Mouse (Mus musculus) CD4-positive helper T cell, adult 2 months (primary cell): ENCODE results near the gene Emg1.

Source experiments
- DNase-seq: peaks from one replicate; pipeline ENCODE4 v3.0.0-alpha.2; 2012; ENCODE audit warnings: low read depth, missing footprints, low spot score

Gene Emg1

DNA sequence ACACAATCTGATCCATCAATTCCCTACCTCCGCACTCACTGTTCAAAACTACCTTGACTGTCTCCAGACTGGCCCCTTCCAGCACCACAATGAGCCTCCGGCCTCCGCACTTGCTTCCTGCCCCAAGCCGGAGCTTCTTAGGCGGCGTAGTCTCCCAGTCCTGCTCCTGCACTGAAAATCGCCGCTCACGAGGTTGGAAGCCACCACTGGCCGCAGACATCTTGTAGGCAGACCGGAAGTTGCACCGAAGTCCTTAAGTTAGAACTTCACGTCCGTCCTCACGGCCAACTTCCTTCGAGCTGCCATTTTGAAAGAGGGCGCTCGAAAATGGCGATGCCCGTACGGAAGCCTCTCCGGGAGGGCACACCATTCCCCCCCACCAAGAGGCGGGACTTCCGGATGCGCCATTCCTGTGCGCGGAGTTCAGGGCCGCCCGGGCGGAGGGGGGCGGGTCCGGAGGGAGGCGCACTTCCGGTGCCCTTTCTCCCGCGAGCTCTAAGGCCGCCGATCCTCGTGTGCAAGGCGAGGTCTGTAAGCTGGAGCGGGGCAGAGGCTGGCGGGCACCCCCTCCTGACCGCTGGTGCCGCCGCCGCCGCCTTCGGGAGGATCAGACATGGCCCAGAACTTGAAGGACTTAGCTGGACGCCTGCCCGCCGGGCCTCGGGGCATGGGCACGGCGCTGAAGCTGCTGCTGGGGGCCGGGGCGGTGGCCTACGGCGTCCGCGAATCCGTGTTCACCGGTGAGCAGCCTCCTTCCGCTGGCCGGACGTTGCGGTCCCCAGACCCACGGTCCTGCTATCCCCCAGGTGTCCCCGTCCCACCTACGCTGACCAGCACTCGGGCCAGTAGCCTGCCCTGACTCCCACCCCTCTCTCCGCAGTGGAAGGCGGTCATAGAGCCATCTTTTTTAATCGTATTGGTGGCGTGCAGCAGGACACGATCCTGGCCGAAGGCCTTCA is at the start of gene Emg1, which contains the start of gene Phb2:
Gene Emg1, minus strand, starts transcription at position 355 of the 959 bp plus-strand sequence.
Gene Phb2, plus strand, starts transcription at position 513 of the 959 bp plus-strand sequence.
- peak; percentile 98 for DNase-seq

DNA sequence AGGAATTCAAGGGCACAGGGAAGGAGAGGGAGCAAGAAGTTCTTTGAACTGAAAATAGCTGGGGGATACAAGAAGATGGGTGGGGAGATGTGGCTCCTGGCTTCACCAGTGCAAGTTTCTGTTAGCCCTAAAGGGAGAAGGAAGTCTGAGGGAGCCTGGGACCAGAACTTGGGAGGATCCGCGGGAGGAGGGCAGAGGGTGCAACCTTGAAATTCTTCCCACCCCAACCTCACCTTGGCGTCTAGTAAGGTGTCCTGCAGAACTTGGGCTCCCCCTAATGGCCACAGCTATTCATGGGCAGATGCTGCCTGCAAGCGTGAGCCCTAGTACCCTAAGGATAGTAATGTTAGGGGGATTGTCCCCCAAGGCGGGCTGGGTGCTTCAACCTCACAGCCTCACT is 47.3 kb upstream of the Emg1 start:
- peak; percentile 88 for DNase-seq

GRCm38 (mm10) chr6:124758849-124759232 is 46.9 kb upstream of the Emg1 start:
- no peak for DNase-seq

DNA sequence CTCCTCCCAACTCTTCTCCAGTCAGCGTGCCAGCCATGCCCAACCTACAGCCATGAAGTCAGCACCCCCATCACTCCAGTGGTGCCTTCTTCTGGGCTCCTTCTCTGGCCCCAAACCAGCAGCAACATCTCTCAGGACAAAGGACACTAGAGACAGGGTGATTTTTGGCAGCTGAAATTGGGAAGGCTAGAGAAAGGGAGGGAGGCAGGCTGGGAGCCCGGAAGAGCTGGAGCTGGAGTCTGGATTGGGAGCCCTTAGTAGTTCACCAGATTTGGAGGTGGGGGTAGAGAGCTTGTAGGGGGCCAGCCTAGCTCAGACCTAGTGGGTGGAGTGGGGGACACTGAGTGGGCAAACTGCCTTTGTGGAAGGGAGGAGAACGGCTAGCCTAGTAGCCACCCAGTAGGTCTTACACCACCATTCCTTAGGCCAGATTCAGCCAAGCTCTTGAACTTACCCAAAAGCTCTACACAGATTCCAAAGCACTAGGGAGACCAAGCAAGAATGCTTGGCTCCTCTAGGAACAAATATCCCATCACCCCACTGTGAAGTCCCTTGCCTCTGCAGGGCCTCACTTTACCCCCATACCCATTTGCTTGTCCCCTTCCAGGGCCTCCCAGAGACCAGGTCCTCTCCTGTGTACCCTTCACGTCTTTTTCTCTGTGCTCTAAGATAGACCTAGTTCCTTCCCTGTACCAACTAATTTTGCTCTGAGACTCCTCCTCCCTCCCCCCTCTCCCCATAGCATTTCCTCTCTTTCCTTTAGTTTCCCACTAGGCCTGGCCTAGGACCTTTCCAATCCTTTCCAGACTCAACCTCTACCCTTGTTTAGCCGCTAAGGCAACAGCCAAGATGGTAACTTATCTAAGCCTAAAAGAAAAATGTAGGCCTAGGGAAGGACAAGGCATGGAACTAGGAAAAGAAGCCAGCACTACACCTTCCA is 46.2 kb upstream of the Emg1 start:
- no peak for DNase-seq

- no peak for DNase-seq
Measured at GRCm38 (mm10) chr6:124757351-124757880, 45.4 kb upstream of the Emg1 start.

DNA sequence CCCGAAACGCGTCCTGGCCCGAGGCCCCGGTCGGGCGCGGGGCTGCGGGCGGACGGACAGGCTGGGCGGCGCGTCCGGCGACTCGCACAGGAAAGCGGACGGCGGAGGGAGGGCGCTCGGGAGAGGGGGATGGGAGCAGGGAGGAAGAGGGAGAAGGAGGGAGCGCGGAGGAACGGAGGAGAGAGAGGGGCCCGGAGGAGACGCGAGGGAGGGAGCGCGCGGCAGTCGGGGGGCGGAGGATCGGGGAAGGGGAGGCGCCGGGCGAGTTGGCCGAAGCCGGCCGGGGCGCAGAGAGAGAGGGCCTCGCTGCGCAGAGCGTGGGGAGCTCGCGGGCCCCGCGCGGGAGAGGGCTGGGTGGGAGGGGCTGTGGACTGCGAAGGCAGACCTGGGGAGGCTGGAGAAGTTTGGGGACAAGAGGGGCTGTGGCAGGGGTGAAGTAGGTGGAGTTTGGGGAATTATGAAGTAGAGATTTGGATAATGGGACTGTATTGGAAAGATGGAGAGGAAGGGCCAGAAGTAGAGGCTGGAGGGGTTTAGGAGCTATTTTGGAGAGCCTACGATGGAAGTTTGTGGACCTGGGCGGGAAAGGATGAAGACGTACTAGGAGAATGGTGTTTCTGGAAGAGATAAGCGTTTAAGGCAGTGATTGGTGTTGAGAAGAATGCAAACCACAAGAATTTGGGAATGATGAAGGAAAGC is 44.8 kb upstream of the Emg1 start:
- DNase-seq = peak; percentile 63

GRCm38 (mm10) chr6:124755831-124756595 is 44.0 kb upstream of the Emg1 start, which contains the start of the genes Gm45234 and Atn1:
Gene Gm45234, minus strand, starts transcription at chr6:124756021.
Gene Atn1, minus strand, starts transcription at chr6:124756524.
- peak; percentile 69 for DNase-seq

- DNase-seq = no peak
Measured at GRCm38 (mm10) chr6:124755306-124755705, 43.3 kb upstream of the Emg1 start.

DNA sequence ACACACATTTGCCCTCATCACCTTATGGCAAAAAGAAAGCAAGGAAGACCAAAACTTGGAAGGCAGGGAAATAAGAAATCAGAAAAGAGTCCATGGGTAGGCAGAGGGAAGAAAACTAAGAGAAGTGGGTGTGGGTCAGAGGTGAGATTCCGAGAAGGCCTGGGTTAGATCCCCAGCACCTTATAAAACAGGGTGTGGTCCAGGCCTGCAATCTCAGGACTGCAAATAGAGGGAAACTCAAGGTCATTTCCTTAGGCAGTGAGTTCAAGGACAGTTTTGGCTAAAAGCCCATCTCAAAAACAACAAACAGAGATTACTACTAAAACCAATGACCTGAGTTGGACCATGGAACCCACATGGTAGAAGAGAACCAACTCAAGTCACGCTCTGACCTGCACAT is 41.9 kb upstream of the Emg1 start:
- DNase-seq = no peak

DNA sequence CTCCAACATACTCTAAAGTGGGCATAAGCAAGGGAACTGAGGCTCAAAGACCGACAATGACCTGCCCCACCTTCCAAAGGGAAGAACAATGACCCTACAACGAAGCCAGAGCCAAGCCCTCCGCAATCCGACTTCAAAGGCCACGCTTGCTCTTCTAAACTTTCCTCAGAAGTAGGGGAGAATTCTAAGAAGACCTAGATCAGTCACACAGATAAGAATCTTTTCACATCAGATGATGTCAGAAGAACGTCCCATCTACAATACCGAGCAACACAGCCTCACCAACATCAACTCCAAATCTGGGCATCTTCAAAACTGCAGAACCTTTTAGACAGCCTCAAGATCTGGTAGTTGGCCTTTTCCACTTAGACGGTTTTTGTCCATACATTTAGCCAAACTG is 38.4 kb upstream of the Emg1 start:
- DNase-seq = peak; percentile 81

DNA sequence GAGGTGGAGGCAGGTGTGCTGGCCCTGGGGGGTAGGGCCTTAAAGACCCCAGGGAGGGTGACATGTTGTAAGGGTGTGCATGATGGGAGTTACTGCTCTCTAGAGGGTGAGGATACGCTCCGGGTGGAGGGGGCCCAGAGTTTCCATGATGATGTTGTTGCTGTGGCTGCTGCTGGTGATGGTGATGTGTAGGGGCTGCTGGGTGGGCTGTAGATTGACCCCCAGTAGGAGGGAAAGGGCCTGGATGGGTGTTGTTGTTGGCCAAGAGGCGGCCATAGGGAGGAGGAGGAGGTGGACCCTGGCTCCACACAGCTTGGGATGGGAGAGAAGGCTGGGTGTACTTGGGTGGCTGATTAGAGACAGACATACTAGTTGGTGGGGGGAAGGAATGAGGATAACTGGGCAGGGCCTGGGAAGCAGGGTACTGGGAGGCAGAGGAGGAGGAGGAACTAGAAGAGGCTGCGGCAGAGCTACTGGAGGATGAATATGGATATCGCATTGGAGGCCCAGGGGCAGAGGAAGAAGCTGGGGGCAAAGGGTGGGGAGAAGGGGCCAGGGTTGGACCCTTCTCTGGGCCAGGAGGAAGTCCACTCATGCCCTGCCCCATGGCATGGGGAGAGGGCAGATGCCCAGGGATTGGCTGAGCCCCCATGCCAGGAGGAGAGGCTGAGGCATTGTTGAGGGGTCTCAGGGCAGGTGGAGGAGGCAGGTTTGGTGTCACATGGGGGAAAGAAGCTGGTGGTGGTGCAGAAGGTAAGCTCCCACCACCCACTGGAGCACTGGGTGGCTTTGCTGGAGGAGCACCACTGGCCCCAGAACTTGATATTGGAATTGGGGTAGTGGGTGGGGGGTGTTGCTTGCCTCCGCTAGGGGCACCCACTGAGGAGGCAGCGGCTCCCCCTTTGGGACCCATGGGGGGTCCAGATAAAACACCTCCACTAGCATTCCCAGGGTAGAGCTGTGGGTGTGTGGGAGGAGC is 35.0 kb upstream of the Emg1 start:
- DNase-seq = no peak

DNA sequence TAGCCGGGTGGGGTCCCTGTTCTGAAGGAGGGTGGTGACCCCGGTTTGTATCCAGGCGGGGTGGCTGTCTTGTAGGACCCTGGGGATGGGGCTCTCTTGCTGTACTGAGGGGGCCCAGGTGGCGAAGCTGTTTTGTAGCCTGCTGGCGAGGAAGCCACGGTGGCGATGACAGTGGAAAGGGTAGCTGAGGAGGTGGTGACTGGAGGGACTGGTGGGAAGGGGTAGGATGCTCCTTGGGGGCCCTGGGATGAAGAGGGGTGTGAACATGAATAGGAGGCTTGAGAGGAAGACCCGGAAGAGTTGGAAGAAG is 34.3 kb upstream of the Emg1 start:
- DNase-seq = no peak

GRCm38 (mm10) chr6:124745490-124746295 is 33.7 kb upstream of the Emg1 start:
- DNase-seq = peak; percentile 96

DNA sequence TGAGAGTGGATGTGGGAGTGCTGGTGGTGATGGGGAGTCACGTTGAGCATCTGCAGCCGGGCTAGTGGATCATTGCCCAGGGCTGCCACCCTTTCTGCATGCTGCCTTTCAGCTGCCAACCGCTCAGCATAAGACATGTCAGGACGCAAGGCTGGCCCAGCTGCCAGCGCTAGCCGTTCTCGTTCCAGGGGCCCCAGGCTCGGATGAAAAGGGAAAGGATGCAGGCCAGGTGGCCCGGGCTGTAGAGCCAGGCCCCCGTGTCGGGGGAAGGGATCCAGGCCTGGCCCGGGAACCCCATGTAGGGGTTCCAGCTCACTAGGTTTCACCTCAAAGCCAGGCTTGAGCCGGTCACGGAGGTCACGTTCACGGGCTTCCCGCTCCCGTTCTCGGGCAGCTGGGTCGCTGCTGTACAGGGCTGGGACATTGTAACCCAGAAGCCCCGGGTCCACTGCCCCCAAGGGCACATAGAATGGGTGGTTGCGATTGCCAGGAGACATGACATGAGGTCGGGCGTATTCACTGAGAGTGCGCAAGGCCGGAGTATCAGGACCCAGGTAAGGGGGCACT is 32.9 kb upstream of the Emg1 start:
- DNase-seq = no peak

GRCm38 (mm10) chr6:124743647-124744046 is 31.7 kb upstream of the Emg1 start:
- no peak for DNase-seq

GRCm38 (mm10) chr6:124742839-124743514 is 31.0 kb upstream of the Emg1 start:
- DNase-seq = no peak

- no peak for DNase-seq
Measured at GRCm38 (mm10) chr6:124741842-124742241, 29.9 kb upstream of the Emg1 start.
